Mouse (Mus musculus) telencephalon, adult 2 months (tissue): Measurements from ENCODE around the gene Krt5.
"Not testable (repeated sequence)": the region's sequence is repeated elsewhere in the genome, so short reads cannot be mapped to it uniquely, and the experiment has no call there.

ENCODE experiments used
- DNase-seq: peaks from one replicate; pipeline ENCODE4 v3.0.0-alpha.2; 2011; ENCODE audit warnings: low read depth, low spot score

Gene Krt5

GRCm38 (mm10) chr15:101712720-101713119, at the start of gene Krt5:
Gene Krt5 (minus strand): TSS chr15:101712898.
- DNase-seq = no peak

DNA sequence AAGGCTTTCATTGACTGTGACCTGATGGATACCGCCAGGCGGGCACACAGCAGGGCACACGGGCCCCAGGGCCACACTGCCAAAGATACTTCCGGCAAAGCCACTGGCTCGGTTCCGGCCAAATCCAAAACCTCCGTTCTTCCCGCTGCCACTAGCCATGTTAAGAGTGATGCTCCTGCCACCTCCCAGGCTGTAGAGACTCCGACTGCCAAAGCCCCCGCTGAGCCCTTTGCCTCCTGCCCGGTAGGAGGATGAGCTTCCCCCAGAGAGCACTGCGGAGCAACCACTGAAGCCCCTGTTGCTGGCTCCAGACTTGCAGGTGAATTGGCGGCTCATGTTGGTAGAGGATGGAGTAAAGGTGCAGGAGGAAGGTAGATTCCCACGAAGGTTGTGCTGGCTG, 30.0 kb upstream of the Krt5 start, which contains the start of gene Krt71:
TSS of gene Krt71 (minus strand) at position 399 of the 400 bp plus-strand sequence.
- DNase-seq = no peak

DNA sequence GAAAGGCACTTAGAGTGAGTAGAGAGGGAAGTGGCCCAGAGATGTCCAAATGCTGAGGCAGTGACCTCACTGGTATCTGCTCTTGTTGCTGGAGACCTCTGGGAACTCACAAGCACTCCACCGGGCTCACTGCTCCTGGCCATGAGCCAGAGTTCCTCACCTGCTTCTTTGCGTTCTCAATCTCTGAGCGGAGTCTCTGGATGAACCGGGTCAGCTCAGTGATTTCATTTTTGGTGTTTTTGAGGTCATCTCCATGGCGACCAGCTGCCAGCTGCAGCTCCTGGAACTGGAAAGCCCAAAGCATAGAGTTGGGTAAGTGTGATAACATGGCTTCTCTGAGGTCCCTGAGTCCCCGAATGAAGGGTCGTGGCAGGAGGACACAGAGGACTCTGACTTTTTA, 25.1 kb upstream of the Krt5 start:
- DNase-seq = no peak

DNA sequence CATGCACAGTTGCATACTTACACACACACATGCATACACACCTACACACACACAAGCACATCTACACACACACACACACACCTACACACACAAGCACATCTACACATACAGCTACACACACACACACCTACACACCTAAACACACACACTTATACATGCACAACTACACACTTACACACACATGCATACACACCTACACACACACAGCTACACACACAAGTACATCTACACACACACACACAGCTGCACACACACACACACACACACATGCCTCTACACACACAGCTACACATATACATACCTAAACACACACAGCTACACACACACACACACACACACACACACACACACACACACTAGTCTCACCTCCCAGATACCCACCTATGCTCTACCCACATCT, 18.0 kb upstream of the Krt5 start:
- DNase-seq = no peak

DNA sequence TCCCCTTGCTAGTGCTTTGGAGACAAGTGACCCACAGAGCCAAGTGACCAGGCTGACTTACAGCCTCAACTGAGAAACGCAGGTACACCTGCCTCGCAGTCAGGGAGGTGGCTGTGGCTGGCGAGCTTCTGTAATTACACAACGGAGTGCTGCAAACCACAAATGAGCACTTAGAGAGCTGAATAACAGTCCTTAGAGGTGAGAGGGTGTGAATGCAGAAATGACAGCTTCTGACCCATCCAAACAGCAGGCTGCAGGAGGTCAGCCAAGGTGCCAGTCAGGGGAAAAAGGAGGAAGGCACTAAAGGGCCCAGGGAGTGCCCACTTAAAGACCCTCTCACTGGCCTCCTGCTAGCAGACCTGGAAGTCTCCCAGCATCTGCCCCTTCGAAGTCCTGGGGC, 12.0 kb upstream of the Krt5 start:
- DNase-seq = no peak

DNA sequence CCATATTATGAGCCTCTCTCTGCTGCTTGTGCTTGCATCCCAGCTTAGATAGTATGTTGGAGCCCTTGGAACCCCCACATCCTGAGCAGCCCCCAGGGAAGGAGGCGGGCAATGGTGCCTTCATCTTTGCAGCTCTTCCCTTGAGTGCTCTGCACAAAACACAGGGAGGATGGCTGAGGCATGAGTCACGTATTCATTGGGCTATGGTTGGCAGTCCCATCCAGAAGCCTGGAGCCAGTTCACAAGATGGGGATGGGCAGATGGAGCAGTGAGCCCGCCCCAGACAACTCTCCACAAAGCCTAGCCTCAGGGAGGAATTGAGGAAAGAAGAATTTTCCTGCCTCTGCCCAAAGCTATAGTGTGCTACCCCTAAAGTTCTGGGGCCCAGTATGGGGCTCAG, 3.1 kb upstream of the Krt5 start:
- no peak for DNase-seq

DNA sequence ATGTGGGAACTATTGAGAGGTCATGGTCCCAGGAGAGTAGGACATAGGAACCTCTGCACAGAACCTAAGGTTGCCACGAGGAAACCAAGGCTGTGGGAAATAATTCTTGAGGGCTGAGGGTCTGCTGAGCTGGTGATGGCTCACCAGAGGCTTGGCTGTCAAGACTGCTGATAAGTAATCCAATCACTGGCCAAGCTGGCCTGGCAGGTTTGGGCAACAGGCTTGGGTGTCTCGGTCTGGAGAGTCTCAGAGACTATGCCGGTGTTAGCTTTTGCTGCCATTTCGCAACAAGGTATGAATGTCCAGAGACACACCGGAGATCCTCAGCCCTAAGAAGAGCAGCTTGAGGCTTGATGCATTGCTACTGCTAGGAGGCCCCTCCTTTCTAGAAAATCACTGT, 1.7 kb upstream of the Krt5 start:
- no peak for DNase-seq

GRCm38 (mm10) chr15:101713731-101714130, 1.0 kb upstream of the Krt5 start:
- no peak for DNase-seq

DNA sequence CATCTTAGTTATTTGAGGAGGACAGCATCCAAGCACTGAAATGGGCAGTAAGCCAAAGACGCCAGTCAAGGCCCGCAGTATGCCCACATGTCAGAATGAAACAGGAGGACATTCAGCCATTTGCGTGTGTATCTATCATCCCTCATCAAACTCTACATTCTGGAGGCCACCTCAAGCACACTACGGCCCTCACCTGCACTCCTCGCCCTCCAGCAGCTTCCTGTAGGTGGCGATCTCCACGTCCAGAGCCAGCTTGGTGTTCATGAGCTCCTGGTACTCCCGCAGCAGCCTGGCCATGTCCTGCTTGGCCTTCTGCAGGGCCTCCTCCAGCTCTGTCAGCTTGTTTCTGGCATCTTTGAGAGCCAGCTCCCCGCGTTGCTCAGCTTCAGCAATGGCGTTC, 4.0 kb downstream of the Krt5 start:
- DNase-seq = no peak

- no peak for DNase-seq
Observed at GRCm38 (mm10) chr15:101707454-101707853, 5.2 kb downstream of the Krt5 start.

- DNase-seq = no peak
Observed at GRCm38 (mm10) chr15:101704066-101704465, 8.6 kb downstream of the Krt5 start.

DNA sequence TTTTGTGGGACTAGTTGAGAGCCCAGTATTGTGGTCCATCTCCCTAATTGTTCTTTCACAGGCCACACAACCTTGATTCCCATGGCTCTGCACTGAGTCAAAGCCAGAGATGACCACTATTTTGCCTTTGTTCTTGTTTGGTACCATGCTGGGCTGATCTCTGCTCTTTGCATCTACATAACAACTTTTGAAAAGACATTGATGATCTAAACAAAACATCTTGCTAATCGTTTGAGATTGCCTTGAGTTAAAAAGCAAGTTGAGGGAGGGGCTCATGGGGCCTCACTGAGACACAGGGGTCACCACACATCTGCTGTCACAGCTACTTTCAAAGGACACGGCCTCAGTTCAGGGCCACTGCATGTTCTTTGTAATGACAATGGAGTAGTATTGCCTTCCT, 10.3 kb downstream of the Krt5 start:
- DNase-seq = no peak

DNA sequence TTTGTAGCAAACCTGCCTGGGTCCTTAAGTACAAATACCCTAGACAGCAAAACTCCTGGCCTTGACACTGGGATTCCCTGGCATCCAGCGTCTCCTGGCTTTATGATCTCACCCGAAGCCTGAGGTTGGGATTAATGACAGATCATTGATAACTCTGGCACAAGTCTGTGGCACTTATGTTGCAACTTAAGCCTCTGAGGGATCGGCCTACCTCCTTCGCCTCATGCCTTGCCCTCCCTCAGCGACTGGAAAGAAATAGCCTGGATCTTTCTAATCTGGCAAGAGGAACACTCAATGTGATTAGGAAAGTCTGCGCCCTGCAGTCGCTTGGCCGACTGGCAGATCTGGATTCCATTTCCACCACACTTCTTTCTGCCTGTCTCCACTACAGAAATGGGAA, 12.8 kb downstream of the Krt5 start:
- DNase-seq = no peak

DNA sequence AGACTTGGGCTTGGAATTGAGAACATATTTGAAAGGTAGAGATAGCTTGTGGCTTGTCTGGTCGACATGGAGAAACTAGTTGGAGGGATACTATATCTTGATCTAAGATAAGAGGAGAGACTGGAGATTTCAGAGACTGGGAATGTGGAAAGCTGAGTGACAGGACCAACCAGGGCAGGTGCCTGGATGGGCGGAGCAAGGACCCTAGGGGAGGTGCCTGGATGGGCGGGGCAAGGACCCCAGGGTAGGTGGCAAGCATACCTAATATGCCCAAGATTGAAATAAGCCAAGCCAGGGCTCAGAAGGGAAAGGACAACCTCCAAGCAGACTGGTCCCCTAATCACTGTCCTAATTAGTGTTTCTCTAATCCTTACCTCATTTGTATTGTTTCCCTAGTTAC, 13.5 kb downstream of the Krt5 start:
- DNase-seq = no peak

DNA sequence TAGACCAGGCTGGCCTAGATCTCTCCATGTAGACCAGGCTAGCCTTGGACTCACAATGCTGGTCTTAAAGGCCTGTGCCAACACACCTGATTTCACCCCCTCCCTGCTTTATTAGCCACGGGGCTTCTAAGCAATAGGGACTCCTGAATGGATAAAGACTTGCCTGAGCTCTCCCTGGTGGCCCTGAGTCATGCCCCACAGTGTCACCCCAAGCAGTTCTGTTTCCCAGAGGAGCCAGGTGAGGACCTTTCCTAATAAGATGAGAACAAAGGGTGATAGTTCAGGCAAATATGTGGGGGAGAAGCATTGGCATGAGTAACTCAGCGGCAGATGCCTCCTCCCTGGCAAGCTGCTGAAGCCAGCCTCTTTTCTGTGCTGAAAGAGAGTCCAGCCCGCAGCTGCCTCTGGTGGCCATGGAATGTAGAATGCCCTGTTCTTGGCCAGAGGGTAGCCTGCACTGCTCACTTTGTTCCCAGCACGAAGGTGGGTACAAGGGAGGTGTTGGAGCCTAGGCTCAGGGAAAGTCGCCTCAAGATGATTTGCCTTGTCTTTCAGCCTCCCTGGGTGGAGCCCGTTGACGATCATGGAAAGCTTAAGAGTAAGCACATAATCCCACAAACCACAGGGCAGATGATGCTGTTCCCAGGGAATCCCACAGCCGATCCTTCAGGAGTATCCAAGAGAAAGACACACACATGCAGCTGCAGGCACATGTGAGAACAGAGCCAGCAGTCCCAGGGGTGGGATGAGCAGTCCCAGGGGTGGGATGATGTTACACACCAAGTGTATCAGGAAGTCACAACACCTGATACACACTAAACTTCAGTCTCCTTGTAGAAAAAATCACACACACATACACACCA, 15.1 kb downstream of the Krt5 start:
- DNase-seq = no peak

DNA sequence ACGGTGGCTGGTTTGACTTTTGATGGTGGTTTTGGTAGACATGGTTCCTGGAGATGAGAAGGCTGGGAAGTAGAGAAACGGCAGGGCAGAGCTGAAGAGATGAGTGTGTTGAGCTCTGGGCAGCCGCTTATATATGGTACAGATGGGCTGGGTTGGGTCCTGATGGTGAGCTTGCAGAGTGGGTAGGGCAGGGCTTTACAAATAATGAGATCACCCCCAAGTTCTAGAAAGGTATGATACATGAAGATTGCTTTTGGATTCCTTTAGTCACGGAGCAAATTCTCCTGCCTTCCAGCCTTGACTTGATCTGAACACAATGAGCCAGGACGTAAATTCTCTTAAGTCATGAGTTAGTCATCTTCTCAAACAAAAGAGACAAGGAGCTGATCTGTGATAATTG, 18.5 kb downstream of the Krt5 start, which contains the start of gene Krt6a:
TSS of gene Krt6a (minus strand) at position 101 of the 400 bp plus-strand sequence.
- DNase-seq = no peak

- DNase-seq = not testable (repeated sequence)
Observed at GRCm38 (mm10) chr15:101690460-101690859, 22.2 kb downstream of the Krt5 start.

- no peak for DNase-seq
Observed at GRCm38 (mm10) chr15:101688161-101688560, 24.5 kb downstream of the Krt5 start.

DNA sequence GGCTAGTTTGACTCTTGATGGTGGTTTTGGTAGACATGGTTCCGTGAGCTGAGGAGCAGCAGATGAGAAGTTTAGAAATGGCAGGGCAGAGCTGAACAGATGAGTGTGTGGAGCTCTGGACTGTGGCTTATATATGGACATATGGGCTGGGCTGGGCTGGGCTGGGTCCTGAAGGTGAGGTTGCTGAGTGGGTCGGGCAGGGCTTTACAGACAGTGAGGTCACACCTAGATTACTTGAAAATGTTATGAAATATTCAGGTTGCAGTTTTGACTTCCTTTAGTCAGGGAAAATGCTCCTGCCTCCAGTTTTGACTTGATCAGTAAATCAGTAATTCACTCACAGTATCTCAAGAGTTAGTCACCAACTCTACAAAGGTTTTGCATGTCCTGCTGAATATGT, 32.5 kb downstream of the Krt5 start, which contains the start of gene Krt6b:
TSS of gene Krt6b (minus strand) at position 101 of the 400 bp plus-strand sequence.
- DNase-seq = no peak

DNA sequence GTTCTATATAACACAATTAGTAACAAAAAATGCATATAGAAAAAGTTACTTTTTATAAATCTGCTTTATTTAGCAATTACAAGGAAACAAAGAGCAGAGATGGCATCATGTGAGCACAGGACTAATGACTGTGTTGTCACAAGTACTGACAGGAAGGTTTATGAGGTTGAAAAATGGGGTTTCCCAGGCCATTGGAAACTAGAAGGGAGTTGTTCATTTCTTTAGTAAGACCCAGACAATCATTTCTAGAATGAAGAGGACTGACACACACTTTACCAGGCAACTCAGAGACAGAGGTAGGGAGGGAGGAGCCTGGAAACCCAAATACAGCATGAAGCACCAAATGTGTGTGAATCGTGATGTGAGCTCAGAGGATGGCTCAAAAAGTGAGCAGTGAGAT, 36.7 kb downstream of the Krt5 start:
- DNase-seq = no peak
